In the genomic region with DNA sequence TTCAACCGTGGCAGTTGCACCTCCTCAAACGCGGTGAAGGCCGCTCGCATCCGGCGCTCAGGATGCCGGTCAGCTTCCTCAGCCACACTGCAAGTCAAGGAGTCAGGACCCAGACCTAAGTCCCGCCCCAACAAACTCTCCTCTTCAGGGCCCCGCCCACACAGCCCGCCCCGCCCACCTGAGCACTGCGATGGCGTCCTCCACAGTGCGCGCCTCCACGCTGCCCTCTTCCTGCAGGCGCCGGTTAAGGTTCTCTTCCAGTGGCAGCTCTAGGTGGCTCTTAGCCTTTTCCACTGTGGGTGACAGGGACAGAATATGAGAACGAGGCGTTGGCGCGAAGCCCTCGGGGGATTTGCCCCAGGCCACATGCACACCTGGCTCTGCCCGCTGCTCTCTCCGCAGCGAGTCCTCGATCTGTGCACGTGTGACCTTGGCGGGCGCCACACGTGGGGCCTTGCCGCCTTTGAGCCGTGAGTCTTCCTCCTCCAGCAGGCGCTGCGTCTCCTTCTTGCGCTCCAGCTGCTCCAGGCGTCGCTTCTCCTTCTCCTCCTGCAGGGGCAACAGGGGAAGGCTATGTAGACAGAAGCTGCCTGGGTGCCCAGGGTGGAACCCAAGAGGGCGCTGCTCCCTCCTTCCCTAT, we compare ENCODE assay signal across 8 mouse cellular contexts. TPM values are rescaled to one million over a fixed set of nuclear protein-coding genes. Genes with fewer than 3 reads are reported as not detected.
A peak's percentile ranks its signal among the peaks of the same experiment; 100 is the strongest.
DNase-seq lines count a peak whose midpoint lies in the region; ATAC-seq and TF ChIP-seq lines count a peak whose summit lies in the region.

No protein-coding gene starts in this region.

- H3K4me3 ChIP-seq in heart, embryonic 14.5 days (ENCODE audit: control insufficient read depth in 1 of 2, insufficient read depth in 1 of 2, low read depth in 1 of 2, low read length in 2 of 2): no peak overlapping the region
- no peak overlapping the region for H3K4me3 ChIP-seq in embryonic fibroblast, embryonic 13.5 days (ENCODE audit: insufficient read depth, low read length)
- peak overlapping the region; percentile 19; the same call in 1 of the 2 replicates for H3K4me3 ChIP-seq in lung, embryonic 14.5 days (ENCODE audit: low read depth, low read length)
- no peak overlapping the region for H3K4me3 ChIP-seq in neural tube, embryonic 14.5 days (ENCODE audit: low read depth, low read length)

- H3K27ac ChIP-seq in heart, embryonic 14.5 days (replicated peaks in 1 of 2; ENCODE audit: control insufficient read depth in 1 of 2, insufficient read depth in 1 of 2, low read depth in 2 of 2, low read length in 2 of 2): no peak overlapping the region
- H3K27ac ChIP-seq in embryonic fibroblast, embryonic 13.5 days (ENCODE audit: insufficient read depth, low read length): no peak overlapping the region
- no peak overlapping the region for H3K27ac ChIP-seq in lung, embryonic 14.5 days (ENCODE audit: low read depth)
- peak overlapping the region; percentile 69 for H3K27ac ChIP-seq in neural tube, embryonic 14.5 days (ENCODE audit: low read depth, low read length)

- TF ChIP-seq POLR2A in embryonic fibroblast, embryonic 13.5 days (IDR thresholded peaks at IDR 0.05; ENCODE audit: low read depth, low read length): no peak

- peak; percentile 7; the same call in 1 of the 2 replicates for TF ChIP-seq CTCF in embryonic fibroblast, embryonic 13.5 days (IDR thresholded peaks at IDR 0.05; ENCODE audit: borderline replicate concordance, insufficient read depth, low read length)
- peak; percentile 16 for TF ChIP-seq CTCF in lung, embryonic 14.5 days (IDR thresholded peaks at IDR 0.05; ENCODE audit: low read depth)

- no peak overlapping the region for H3K9ac ChIP-seq in heart, embryonic 14.5 days (ENCODE audit: low read length)
- peak overlapping the region; percentile 34; the same call in 1 of the 2 replicates for H3K9ac ChIP-seq in lung, embryonic 14.5 days
- peak overlapping the region; percentile 30; the same call in 1 of the 2 replicates for H3K9ac ChIP-seq in neural tube, embryonic 14.5 days (replicated peaks; ENCODE audit: low read depth, low read length)

- no peak for ATAC-seq in heart, embryonic 14.5 days (ENCODE audit: insufficient number of reproducible peaks, insufficient read depth, low FRiP score, low read depth)
- ATAC-seq in lung, embryonic 14.5 days (ENCODE audit: insufficient read depth): no peak
- no peak for ATAC-seq in neural tube, embryonic 14.5 days (ENCODE audit: low read depth)

- WGBS in heart, embryonic 14.5 days: 36% methylated on average over 40 of the region's 40 CpGs
- 23% methylated on average over 40 of the region's 40 CpGs for WGBS in lung, embryonic 14.5 days
- WGBS in neural tube, embryonic 14.5 days: 18% methylated on average over 36 of the region's 40 CpGs

- H3K27me3 ChIP-seq in heart, embryonic 14.5 days (ENCODE audit: control insufficient read depth, insufficient read depth, low read length): peaks cover 9% of the 10 kb centered on the region; the same call in 1 of the 2 replicates
- H3K27me3 ChIP-seq in lung, embryonic 14.5 days (ENCODE audit: insufficient read depth, low read length): peaks cover 11% of the 10 kb centered on the region
- H3K27me3 ChIP-seq in neural tube, embryonic 14.5 days (ENCODE audit: control insufficient read depth, insufficient read depth, low read length): no peaks in the 10 kb centered on the region

- DNase-seq in heart, adult 8-10 months (ENCODE audit: low spot score): no peak
- DNase-seq in kidney, adult 18-20 months: peak; percentile 78
- peak; percentile 69 for DNase-seq in lung, embryonic 14.5 days
- no peak for DNase-seq in gastrocnemius, postnatal 10 days
- DNase-seq in layer of hippocampus, adult 9-11 months: no peak

- peaks cover 21 to 29% of the 10 kb centered on the region in 2 experiments for H3K4me1 ChIP-seq in heart, embryonic 14.5 days (ENCODE audit: control insufficient read depth in 2 of 2, insufficient read depth in 2 of 2, low read length in 2 of 2)
- H3K4me1 ChIP-seq in embryonic fibroblast, embryonic 13.5 days (ENCODE audit: control insufficient read depth, insufficient read depth, low read length): no peaks in the 10 kb centered on the region
- peaks cover 18% of the 10 kb centered on the region for H3K4me1 ChIP-seq in lung, embryonic 14.5 days (ENCODE audit: insufficient read depth)
- H3K4me1 ChIP-seq in neural tube, embryonic 14.5 days (ENCODE audit: control insufficient read depth, insufficient read depth, low read length): peaks cover 34% of the 10 kb centered on the region

- H3K9me3 ChIP-seq in heart, embryonic 14.5 days (ENCODE audit: control insufficient read depth, low read length): no peaks in the 10 kb centered on the region
- no peaks in the 10 kb centered on the region for H3K9me3 ChIP-seq in lung, embryonic 14.5 days (ENCODE audit: low read depth, low read length)
- H3K9me3 ChIP-seq in neural tube, embryonic 14.5 days (ENCODE audit: control insufficient read depth, low read length): no peaks in the 10 kb centered on the region

- H3K36me3 ChIP-seq in heart, embryonic 14.5 days (ENCODE audit: control insufficient read depth, insufficient read depth, low read length): peaks cover 10% of the 10 kb centered on the region
- peaks cover 14% of the 10 kb centered on the region; the same call in 1 of the 2 replicates for H3K36me3 ChIP-seq in lung, embryonic 14.5 days (ENCODE audit: insufficient read depth)
- H3K36me3 ChIP-seq in neural tube, embryonic 14.5 days (ENCODE audit: control insufficient read depth, insufficient read depth, low read length): no peaks in the 10 kb centered on the region

- peak overlapping the region; percentile 32; the same call in 1 of the 2 replicates for H3K4me2 ChIP-seq in heart, embryonic 14.5 days (ENCODE audit: low read length)
- peak overlapping the region; percentile 49 for H3K4me2 ChIP-seq in lung, embryonic 14.5 days
- H3K4me2 ChIP-seq in neural tube, embryonic 14.5 days (ENCODE audit: low read depth, low read length): peak overlapping the region; percentile 23; the same call in 1 of the 2 replicates

RNA-seq across cellular contexts. Expression of a gene that starts 5.1 kb away (rescaled TPM):
- 78.5 and 78.7 TPM in 2 replicates for polyA plus RNA-seq in heart, embryonic 14.5 days (2014; fragmentation: Nextera tagmentation; extraction: Ambion mirVana)
- total RNA-seq in heart, adult 8-10 months (2022): 10 to 100 TPM; 37.9 to 47.4 (median 45.7) TPM
- 31.1 and 32.3 TPM in 2 replicates for polyA plus RNA-seq in embryonic fibroblast, embryonic 13.5 days (2011; ENCODE audit: insufficient read length, low read depth, missing spikeins)
- 121 and 125 TPM in 2 replicates for polyA plus RNA-seq in lung, embryonic 14.5 days (2014; fragmentation: Nextera tagmentation; extraction: Ambion mirVana)
- 155 and 159 TPM in 2 replicates for polyA plus RNA-seq in neural tube, embryonic 14.5 days (2014; fragmentation: Nextera tagmentation; extraction: Ambion mirVana)
- total RNA-seq in gastrocnemius, postnatal 10 days (2021): 10 to 100 TPM; 42.8 to 45.0 TPM

RNA-seq across cellular contexts. Expression of a gene that starts 5.6 kb away (rescaled TPM):
- polyA plus RNA-seq in heart, embryonic 14.5 days (2014; fragmentation: Nextera tagmentation; extraction: Ambion mirVana): 1.8 and 2.2 TPM in 2 replicates
- 10 to 100 TPM; 12.5 to 14.4 (median 13.2) TPM for total RNA-seq in heart, adult 8-10 months (2022)
- 1.7 and 2.7 TPM in 2 replicates for polyA plus RNA-seq in embryonic fibroblast, embryonic 13.5 days (2011; ENCODE audit: insufficient read length, low read depth, missing spikeins)
- 0.54 and 0.72 TPM in 2 replicates for polyA plus RNA-seq in lung, embryonic 14.5 days (2014; fragmentation: Nextera tagmentation; extraction: Ambion mirVana)
- 12.6 and 13.0 TPM in 2 replicates for polyA plus RNA-seq in neural tube, embryonic 14.5 days (2014; fragmentation: Nextera tagmentation; extraction: Ambion mirVana)
- total RNA-seq in gastrocnemius, postnatal 10 days (2021): 1 to 10 TPM; 3.7 to 3.8 TPM

RNA-seq across cellular contexts. Expression of a gene that starts 23.9 kb away (rescaled TPM):
- not detected in 2 replicates for polyA plus RNA-seq in heart, embryonic 14.5 days (2014; fragmentation: Nextera tagmentation; extraction: Ambion mirVana)
- not detected for total RNA-seq in heart, adult 8-10 months (2022)
- polyA plus RNA-seq in embryonic fibroblast, embryonic 13.5 days (2011; ENCODE audit: insufficient read length, low read depth, missing spikeins): 0.28 and 0.30 TPM in 2 replicates
- polyA plus RNA-seq in lung, embryonic 14.5 days (2014; fragmentation: Nextera tagmentation; extraction: Ambion mirVana): 0.12 and 0.16 TPM in 2 replicates
- 1.7 and 2.6 TPM in 2 replicates for polyA plus RNA-seq in neural tube, embryonic 14.5 days (2014; fragmentation: Nextera tagmentation; extraction: Ambion mirVana)
- under 1 TPM in 1 of 2 experiments, not detected in 1; 0.09 TPM for total RNA-seq in gastrocnemius, postnatal 10 days (2021)

RNA-seq across cellular contexts. Expression of a gene that starts 28.5 kb away (rescaled TPM):
- 3,308 and 3,796 TPM in 2 replicates for polyA plus RNA-seq in heart, embryonic 14.5 days (2014; fragmentation: Nextera tagmentation; extraction: Ambion mirVana)
- 1,000 to 10,000 TPM in 2 of 4 experiments, 100 to 1,000 TPM in 2; 938 to 1,102 (median 988) TPM for total RNA-seq in heart, adult 8-10 months (2022)
- polyA plus RNA-seq in embryonic fibroblast, embryonic 13.5 days (2011; ENCODE audit: insufficient read length, low read depth, missing spikeins): 1,792 and 1,906 TPM in 2 replicates
- polyA plus RNA-seq in lung, embryonic 14.5 days (2014; fragmentation: Nextera tagmentation; extraction: Ambion mirVana): 5,317 and 5,483 TPM in 2 replicates
- polyA plus RNA-seq in neural tube, embryonic 14.5 days (2014; fragmentation: Nextera tagmentation; extraction: Ambion mirVana): 2,427 and 2,505 TPM in 2 replicates
- 1,000 to 10,000 TPM; 1,533 to 1,604 TPM for total RNA-seq in gastrocnemius, postnatal 10 days (2021)

RNA-seq across cellular contexts. Expression of a gene that starts 29.2 kb away (rescaled TPM):
- polyA plus RNA-seq in heart, embryonic 14.5 days (2014; fragmentation: Nextera tagmentation; extraction: Ambion mirVana): 2.5 and 2.8 TPM in 2 replicates
- total RNA-seq in heart, adult 8-10 months (2022): 10 to 100 TPM in 3 of 4 experiments, 1 to 10 TPM in 1; 7.9 to 23.0 (median 13.6) TPM
- polyA plus RNA-seq in embryonic fibroblast, embryonic 13.5 days (2011; ENCODE audit: insufficient read length, low read depth, missing spikeins): 4.4 and 4.5 TPM in 2 replicates
- 4.3 and 4.4 TPM in 2 replicates for polyA plus RNA-seq in lung, embryonic 14.5 days (2014; fragmentation: Nextera tagmentation; extraction: Ambion mirVana)
- polyA plus RNA-seq in neural tube, embryonic 14.5 days (2014; fragmentation: Nextera tagmentation; extraction: Ambion mirVana): 8.9 and 9.3 TPM in 2 replicates
- total RNA-seq in gastrocnemius, postnatal 10 days (2021): 10 to 100 TPM in 1 of 2 experiments, 1 to 10 TPM in 1; 4.3 to 27.1 TPM

Comparison
In these comparisons a context has a peak if more than half of its experiments do, and no peak if none do; other contexts are left out.
1. DNase-seq: peak in kidney, adult 18-20 months (single experiment) and lung, embryonic 14.5 days (single experiment); none in heart, adult 8-10 months (single experiment), gastrocnemius, postnatal 10 days (single experiment) and layer of hippocampus, adult 9-11 months (single experiment).
2. Peak in every context shown above with its lines, with median percentiles within 50 percentile points of each other: H3K4me2 ChIP-seq.